Mouse (Mus musculus) left cerebral cortex, adult 2 months (tissue): ENCODE data around the gene Il17rc. TPM values are rescaled to one million over a fixed set of nuclear protein-coding genes. Genes with fewer than 3 reads are reported as not detected.

ENCODE experiments used
- DNase-seq, 2 experiments: peaks; one replicate each; pipeline ENCODE4 v3.0.0; 2021 to 2022; ENCODE audit warnings: low spot score in 2 of 2, mixed read lengths in 1 of 2; ENCODE audit errors: extremely low spot score in 1 of 2
- H3K27ac ChIP-seq: fragments of 200-600 bp; 2 replicates; pipeline ENCODE4 v1.8.1; 2022
- H3K4me3 ChIP-seq: fragments of 200-600 bp; 2 replicates; pipeline ENCODE4 v1.8.1; 2022
- CTCF ChIP-seq: fragments of 200-600 bp; IDR thresholded peaks from 2 replicates; pipeline ENCODE4 v1.8.1; 2022; ENCODE audit warnings: antibody characterized with exemption, mild to moderate bottlenecking, moderate library complexity
- intact Hi-C: fragments of 180-260 bp; cut with DNase I; formaldehyde crosslinking; loops from one replicate; pipeline ENCODE4 v1.15.1; 2025
- total RNA-seq, 2 experiments: library from RNA; stranded (reverse); gene quantifications; 2 replicates each; pipeline ENCODE4 v1.2.3; 2021

The Il17rc gene
- total RNA-seq, 2 experiments from 2014 or later, result 4.4 to 5.1 TPM

DNA sequence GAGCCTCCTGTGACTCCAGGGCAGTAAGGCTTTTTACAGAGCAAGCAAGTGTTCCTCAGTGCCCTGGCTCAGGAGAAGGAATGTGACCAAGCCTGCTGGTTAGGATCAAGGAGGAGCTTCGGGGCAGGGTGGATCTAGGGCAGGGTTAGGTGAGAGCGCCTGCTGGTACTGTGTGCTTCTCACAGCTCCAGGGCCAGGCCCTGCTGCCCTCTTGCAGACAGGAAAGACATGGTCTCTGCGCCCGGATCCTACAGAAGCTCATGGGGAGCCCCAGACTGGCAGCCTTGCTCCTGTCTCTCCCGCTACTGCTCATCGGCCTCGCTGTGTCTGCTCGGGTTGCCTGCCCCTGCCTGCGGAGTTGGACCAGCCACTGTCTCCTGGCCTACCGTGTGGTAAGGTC, 12.6 kb upstream of the Il17rc start:
- Histone ChIP-seq H3K4me3 (no peak overlapping the region), H3K27ac (no peak overlapping the region)
- no peak for TF ChIP-seq CTCF
- intact Hi-C loops, result no loop called here
- DNase-seq, result no peak

GRCm38 (mm10) chr6:113464040-113464439, 7.2 kb upstream of the Il17rc start:
- TF ChIP-seq CTCF, result no peak
- H3K4me3 ChIP-seq, result no peak overlapping the region
- intact Hi-C loops, result no loop called here

DNA sequence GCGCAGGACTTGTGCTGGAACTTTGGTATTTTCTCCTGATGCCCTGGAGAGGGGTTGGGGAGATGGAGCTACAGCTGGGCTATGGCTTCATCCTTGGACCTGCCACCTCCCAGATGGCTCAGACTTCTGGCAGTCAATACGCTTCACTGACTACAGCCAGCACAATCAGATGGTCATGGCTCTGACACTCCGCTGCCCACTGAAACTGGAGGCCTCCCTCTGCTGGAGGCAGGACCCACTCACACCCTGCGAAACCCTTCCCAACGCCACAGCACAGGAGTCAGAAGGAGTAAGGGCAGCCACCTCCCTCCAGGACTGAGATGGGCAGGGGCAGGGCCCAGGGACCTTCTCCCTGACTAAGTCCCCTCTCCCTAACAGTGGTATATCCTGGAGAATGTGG, 5.6 kb upstream of the Il17rc start:
- Histone ChIP-seq H3K27ac (no peak overlapping the region), H3K4me3 (no peak overlapping the region)
- intact Hi-C loops, result no loop called here
- DNase-seq, result no peak
- no peak for TF ChIP-seq CTCF

More at GRCm38 (mm10) chr6:113464040-113464439, 7.2 kb upstream of the Il17rc start:
- no peak overlapping the region for H3K27ac ChIP-seq
- DNase-seq, result no peak

- intact Hi-C loops, result no loop called here
- Histone ChIP-seq H3K27ac (no peak overlapping the region), H3K4me3 (no peak overlapping the region)
- no peak for TF ChIP-seq CTCF
- no peak for DNase-seq
Observed at GRCm38 (mm10) chr6:113468512-113468911, 2.7 kb upstream of the Il17rc start.

DNA sequence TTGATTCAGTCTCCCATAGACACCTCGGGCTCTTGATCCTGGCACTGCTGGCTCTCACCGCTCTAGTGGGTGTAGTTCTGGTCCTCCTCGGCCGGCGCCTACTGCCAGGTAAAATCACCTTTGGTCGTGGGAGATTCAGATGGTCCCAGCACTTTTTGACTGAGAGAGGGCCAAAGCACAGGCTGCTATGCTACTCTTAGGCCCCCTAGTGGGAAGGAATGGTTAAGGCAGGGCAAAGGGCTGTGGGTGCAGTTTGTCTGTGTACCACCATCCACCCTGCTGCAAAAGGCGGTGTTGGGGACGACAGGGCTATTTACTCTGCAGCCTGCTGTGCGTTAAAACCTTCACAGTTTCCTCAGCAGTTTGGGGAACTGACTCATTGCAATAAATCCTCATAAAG, 2.2 kb upstream of the Il17rc start:
- Histone ChIP-seq H3K27ac (0 out of 2 replicates have a peak overlapping the region, but pooled peaks have one; percentile 5), H3K4me3 (peak overlapping the region; percentile 44)
- DNase-seq, result peak; percentile 49 to 55
- intact Hi-C loops, result no loop called here
- peak; percentile 56 for TF ChIP-seq CTCF

- intact Hi-C loops, result no loop called here
- peak; percentile 46 for TF ChIP-seq CTCF
- H3K4me3 ChIP-seq, result peak overlapping the region; percentile 44
- H3K27ac ChIP-seq, result 0 out of 2 replicates have a peak overlapping the region, but pooled peaks have one; percentile 5
- DNase-seq, result peak; percentile 67 to 79
Observed at GRCm38 (mm10) chr6:113469432-113469831, 1.8 kb upstream of the Il17rc start.

DNA sequence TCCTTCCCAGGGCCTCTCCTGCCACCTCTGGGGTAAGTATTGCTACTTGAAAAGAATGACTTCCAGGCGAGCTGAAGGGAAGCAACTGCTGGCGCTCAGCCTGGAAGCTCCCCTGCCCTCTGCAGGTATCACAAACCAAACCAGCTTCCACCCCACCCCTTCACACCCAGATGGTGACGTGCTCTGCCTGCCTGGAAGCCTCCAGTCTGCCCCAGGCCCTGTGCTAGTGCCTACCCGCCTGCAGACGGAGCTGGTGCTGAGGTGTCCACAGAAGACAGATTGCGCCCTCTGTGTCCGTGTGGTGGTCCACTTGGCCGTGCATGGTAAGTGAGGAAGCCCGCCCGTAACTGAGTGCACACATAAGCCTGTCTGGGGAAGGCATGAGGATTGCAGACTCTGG, 834 bp downstream of the Il17rc start:
- no peak overlapping the region for H3K4me3 ChIP-seq
- intact Hi-C loops, result no loop called here
- H3K27ac ChIP-seq, result 0 out of 2 replicates have a peak overlapping the region, but pooled peaks have one; percentile 36
- TF ChIP-seq CTCF, result no peak
- DNase-seq, result no peak

DNA sequence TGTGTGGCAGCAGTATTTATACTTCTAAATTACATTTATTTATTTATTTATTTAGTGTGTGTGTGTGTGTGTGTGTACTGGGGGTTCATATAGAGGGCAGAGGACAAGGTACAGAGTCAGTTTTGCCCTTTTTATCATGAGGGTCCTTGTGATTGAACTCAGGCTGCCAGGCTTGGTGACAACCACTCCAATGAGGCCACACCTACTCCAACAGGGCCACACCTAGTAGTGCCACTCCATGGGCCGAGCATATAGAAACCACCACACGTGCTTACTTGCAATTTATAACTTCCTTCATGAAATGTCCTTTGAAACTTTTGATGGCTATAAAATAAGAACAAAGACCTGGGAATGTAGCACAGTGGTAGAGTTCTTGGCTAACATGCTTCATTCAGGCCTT, 2.0 kb downstream of the Il17rc start:
- no peak for TF ChIP-seq CTCF
- intact Hi-C loops, result no loop called here
- no peak for DNase-seq
- Histone ChIP-seq H3K27ac (no peak overlapping the region), H3K4me3 (no peak overlapping the region)

DNA sequence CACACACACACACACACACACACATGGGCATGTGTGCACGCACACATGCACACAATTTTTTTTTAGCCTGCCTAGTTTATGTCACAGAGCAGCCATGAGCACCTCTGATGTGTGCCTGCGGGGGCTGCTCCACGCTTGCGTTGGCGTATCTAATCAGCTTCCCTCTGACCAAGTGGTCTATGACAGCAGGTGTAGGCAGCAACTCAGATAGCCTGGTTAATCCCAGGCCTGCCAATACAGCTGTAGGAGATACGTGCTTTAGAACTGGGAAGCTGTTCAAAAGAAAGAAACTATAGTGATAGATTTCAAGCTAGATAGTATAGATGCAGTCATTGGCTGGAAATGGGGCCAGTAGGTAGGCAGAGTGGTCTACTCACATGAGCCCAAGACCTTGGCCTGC, 2.5 kb downstream of the Il17rc start:
- H3K4me3 ChIP-seq, result no peak overlapping the region
- intact Hi-C loops, result no loop called here
- no peak for DNase-seq
- H3K27ac ChIP-seq, result no peak overlapping the region
- no peak for TF ChIP-seq CTCF

GRCm38 (mm10) chr6:113477353-113477752, 6.1 kb downstream of the Il17rc start:
- intact Hi-C loops, result no loop called here
- Histone ChIP-seq H3K4me3 (no peak overlapping the region), H3K27ac (no peak overlapping the region)
- no peak for TF ChIP-seq CTCF
- DNase-seq, result no peak

DNA sequence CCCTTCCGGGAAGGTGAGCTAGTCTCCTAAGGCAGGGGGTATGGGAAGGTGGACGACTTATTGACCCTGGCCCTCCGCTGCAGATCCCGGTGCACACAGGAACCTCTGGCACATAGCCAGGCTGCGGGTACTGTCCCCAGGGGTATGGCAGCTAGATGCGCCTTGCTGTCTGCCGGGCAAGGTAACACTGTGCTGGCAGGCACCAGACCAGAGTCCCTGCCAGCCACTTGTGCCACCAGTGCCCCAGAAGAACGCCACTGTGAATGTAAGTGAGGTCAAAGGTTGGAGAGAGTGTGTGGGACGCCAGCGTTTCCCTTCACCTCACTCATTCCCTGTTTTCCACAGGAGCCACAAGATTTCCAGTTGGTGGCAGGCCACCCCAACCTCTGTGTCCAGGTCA, 7.7 kb downstream of the Il17rc start:
- Histone ChIP-seq H3K4me3 (no peak overlapping the region), H3K27ac (no peak overlapping the region)
- TF ChIP-seq CTCF, result no peak
- intact Hi-C loops, result no loop called here
- DNase-seq, result no peak

DNA sequence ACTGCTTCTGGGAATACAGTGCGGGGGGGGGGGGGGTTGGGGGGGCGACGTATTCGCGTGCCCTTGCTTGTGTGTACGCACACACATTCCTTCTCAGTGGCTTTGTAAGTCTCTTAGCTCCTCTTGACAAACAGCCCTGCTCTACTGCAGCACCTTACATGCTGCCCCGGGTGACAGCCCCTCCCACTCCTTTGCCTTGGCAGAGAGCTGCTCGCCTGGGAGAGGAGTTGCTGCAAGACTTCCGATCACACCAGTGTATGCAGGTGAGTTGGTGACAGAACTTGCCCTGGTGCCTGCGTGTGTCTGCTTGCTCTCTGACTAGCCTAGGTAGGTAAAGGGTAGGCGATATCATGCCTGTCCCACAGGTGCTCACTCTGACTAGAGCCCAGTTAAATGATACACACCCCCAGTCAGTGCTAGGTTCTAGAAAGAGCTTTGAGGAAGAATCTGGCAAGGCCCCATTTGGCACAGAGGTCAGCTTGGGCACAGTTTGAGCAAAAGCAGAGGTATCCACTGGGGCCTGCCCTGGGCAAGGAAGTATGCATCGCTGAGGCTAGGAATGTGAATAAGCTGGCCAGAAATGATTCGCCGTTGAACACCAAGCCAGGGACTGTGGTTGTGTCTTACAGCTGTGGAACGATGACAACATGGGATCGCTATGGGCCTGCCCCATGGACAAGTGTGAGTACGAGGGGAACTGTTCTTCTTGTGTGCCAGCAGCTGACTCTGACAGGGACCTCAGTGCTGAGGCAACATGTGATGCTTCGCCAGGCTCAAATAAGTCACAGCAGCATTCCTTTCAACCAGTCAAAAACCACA, 9.5 kb downstream of the Il17rc start:
- no peak for TF ChIP-seq CTCF
- no peak for DNase-seq
- Histone ChIP-seq H3K27ac (no peak overlapping the region), H3K4me3 (no peak overlapping the region)
- intact Hi-C loops, result no loop called here
